In the genomic region with DNA sequence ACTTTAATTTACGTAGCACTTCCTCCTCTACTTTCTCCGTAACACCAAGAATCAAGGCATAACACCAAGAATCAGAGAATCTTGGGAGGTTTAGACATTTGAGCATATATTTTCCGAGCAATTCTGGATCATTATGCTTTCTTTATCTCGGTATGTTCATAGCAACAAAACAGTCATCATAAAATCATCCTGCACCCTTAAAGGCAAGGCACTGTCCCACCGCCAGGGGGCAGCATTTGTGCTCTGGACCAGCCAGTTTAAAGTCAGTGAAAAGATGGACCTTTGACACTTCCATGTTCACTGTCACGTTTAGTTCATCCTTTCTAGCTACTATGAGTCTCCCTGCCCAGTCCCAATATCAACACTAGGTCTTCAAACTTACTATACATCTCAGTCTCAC, we compare ENCODE assay signal across 8 mouse cellular contexts.
DNase-seq lines count a peak whose midpoint lies in the region; ATAC-seq and TF ChIP-seq lines count a peak whose summit lies in the region.

No protein-coding gene starts in this region.

- intact Hi-C loops in heart, postnatal 14 days (cut with DNase I), result no loop called here

- peak; percentile 9 to 33 for DNase-seq in heart, postnatal 14 days
- DNase-seq in urinary bladder, postnatal 25 days (ENCODE audit: low spot score), result peak; percentile 9
- DNase-seq in urinary bladder, adult 2 months (ENCODE audit: low spot score), result no peak
- DNase-seq in thymus, postnatal 0 days (ENCODE audit: low spot score), result peak; percentile 5
- DNase-seq in urinary bladder, adult 18-20 months (ENCODE audit: low spot score in 2 of 2), result no peak
- no peak for DNase-seq in midbrain, embryonic 10.5 days (ENCODE audit: low spot score)

- H3K9me3 ChIP-seq in heart, embryonic 11.5 days (replicated peaks; ENCODE audit: control insufficient read depth, low read length), result no peaks in the 10 kb centered on the region
- no peaks in the 10 kb centered on the region for H3K9me3 ChIP-seq in midbrain, embryonic 10.5 days (replicated peaks)

- 60% methylated on average over 6 of the region's 6 CpGs for WGBS in heart, embryonic 11.5 days (ENCODE audit: insufficient replicate concordance)
- WGBS in midbrain, embryonic 10.5 days, result 64% methylated on average over 6 of the region's 6 CpGs

- H3K4me1 ChIP-seq in heart, embryonic 11.5 days (ENCODE audit: control insufficient read depth, insufficient read depth, low read length), result no peaks in the 10 kb centered on the region
- H3K4me1 ChIP-seq in embryonic fibroblast, embryonic 13.5 days (ENCODE audit: control insufficient read depth, insufficient read depth, low read length), result no peaks in the 10 kb centered on the region
- H3K4me1 ChIP-seq in midbrain, embryonic 10.5 days, result no peaks in the 10 kb centered on the region

- H3K4me3 ChIP-seq in heart, embryonic 11.5 days (ENCODE audit: low read depth, low read length), result no peak overlapping the region
- no peak overlapping the region for H3K4me3 ChIP-seq in embryonic fibroblast, embryonic 13.5 days (ENCODE audit: insufficient read depth, low read length)
- no peak overlapping the region for H3K4me3 ChIP-seq in midbrain, embryonic 10.5 days

- ATAC-seq in heart, embryonic 11.5 days (replicated peaks; ENCODE audit: insufficient number of reproducible peaks, low FRiP score, low TSS enrichment), result no peak

- peak; percentile 25; the same call in 1 of the 2 replicates for TF ChIP-seq CTCF in embryonic fibroblast, embryonic 13.5 days (IDR thresholded peaks at IDR 0.05; ENCODE audit: borderline replicate concordance, insufficient read depth, low read length)

- H3K9ac ChIP-seq in heart, embryonic 11.5 days (ENCODE audit: low read depth, low read length), result no peak overlapping the region

- H3K4me2 ChIP-seq in heart, embryonic 11.5 days, result no peak overlapping the region

- H3K27me3 ChIP-seq in heart, embryonic 11.5 days (ENCODE audit: control insufficient read depth, insufficient read depth, low read length), result no peaks in the 10 kb centered on the region
- H3K27me3 ChIP-seq in midbrain, embryonic 10.5 days (ENCODE audit: low read depth, poor library complexity, severe bottlenecking), result no peaks in the 10 kb centered on the region

- no peak overlapping the region for H3K27ac ChIP-seq in heart, embryonic 11.5 days (ENCODE audit: low read depth, low read length)
- H3K27ac ChIP-seq in embryonic fibroblast, embryonic 13.5 days (ENCODE audit: insufficient read depth, low read length), result no peak overlapping the region
- no peak overlapping the region for H3K27ac ChIP-seq in midbrain, embryonic 10.5 days (replicated peaks)

- TF ChIP-seq POLR2A in embryonic fibroblast, embryonic 13.5 days (IDR thresholded peaks at IDR 0.05; ENCODE audit: low read depth, low read length), result no peak

- no peaks in the 10 kb centered on the region for H3K36me3 ChIP-seq in heart, embryonic 11.5 days (ENCODE audit: control insufficient read depth, insufficient read depth, low read length)
- H3K36me3 ChIP-seq in midbrain, embryonic 10.5 days, result no peaks in the 10 kb centered on the region

Comparison
In these comparisons a context has a peak if more than half of its experiments do, and no peak if none do; other contexts are left out.
1. DNase-seq: peak in heart, postnatal 14 days (2 of 2), urinary bladder, postnatal 25 days (single experiment) and thymus, postnatal 0 days (single experiment); none in urinary bladder, adult 2 months (single experiment), urinary bladder, adult 18-20 months (0 of 2) and midbrain, embryonic 10.5 days (single experiment).